In genomic region chr8:47173823-47174222, GRCm38 (mm10) we compare ENCODE assay signal across 21 mouse cellular contexts.
DNase-seq lines count a peak whose midpoint lies in the region; ATAC-seq and TF ChIP-seq lines count a peak whose summit lies in the region.
"Had no signal": no experiment of that assay in that cellular context is flagged by ENCODE, and none has a peak within 500 bp of the region (broad histone marks: within the 10 kb centered on the region; RNA-seq: fewer than 3 reads in every experiment).

No protein-coding gene starts in this region.

- WGBS in thymus, adult 2 months = 25% methylated on average over 7 of the region's 7 CpGs
- WGBS in cerebellum, adult 2 months = 68% methylated on average over 7 of the region's 7 CpGs
- WGBS in lung, adult 2 months = 56% methylated on average over 7 of the region's 7 CpGs

- no peak for TF ChIP-seq CTCF in thymus, adult 2 months (IDR thresholded peaks at IDR 0.05; ENCODE audit: borderline replicate concordance, control insufficient read depth, extremely low read depth, insufficient read depth, low read length, poor library complexity)
- TF ChIP-seq CTCF in cerebellum, adult 2 months (IDR thresholded peaks at IDR 0.05; ENCODE audit: borderline replicate concordance, insufficient read depth, low read depth, low read length) = no peak
- TF ChIP-seq CTCF in lung, adult 2 months (IDR thresholded peaks at IDR 0.05; ENCODE audit: insufficient read depth, low read length) = no peak

- H3K36me3 ChIP-seq in thymus, adult 2 months (ENCODE audit: control insufficient read depth, insufficient read depth, low read length) = no peaks in the 10 kb centered on the region
- H3K36me3 ChIP-seq: embryonic facial prominence, embryonic 12.5 days; forebrain, embryonic 15.5 days; heart, embryonic 15.5 days; hindbrain, embryonic 10.5 days had no signal

- ATAC-seq in activated CD4-positive, CD25-positive, alpha-beta regulatory T cell, adult 4 months = peak; percentile 60
- ATAC-seq: forebrain, embryonic 15.5 days; Patski had no signal

- H3K27me3 ChIP-seq in thymus, adult 2 months (ENCODE audit: control insufficient read depth, insufficient read depth, low read length) = no peaks in the 10 kb centered on the region
- no peaks in the 10 kb centered on the region for H3K27me3 ChIP-seq in cerebellum, adult 2 months (ENCODE audit: control insufficient read depth, insufficient read depth, low read length)
- H3K27me3 ChIP-seq: embryonic facial prominence, embryonic 12.5 days; forebrain, embryonic 15.5 days; heart, embryonic 15.5 days; Patski had no signal

- H3K27ac ChIP-seq in thymus, adult 2 months (ENCODE audit: control insufficient read depth, insufficient read depth, low read length) = no peak overlapping the region; the same call in 1 of the 2 replicates
- H3K27ac ChIP-seq in cerebellum, adult 2 months (ENCODE audit: insufficient read depth, low read length) = no peak overlapping the region
- H3K27ac ChIP-seq: embryonic facial prominence, embryonic 12.5 days; forebrain, embryonic 15.5 days; heart, embryonic 15.5 days; hindbrain, embryonic 10.5 days; hindbrain, embryonic 14.5 days had no signal

- peak overlapping the region; percentile 19; the same call in 1 of the 2 replicates for H3K4me3 ChIP-seq in thymus, adult 2 months (ENCODE audit: control insufficient read depth, insufficient read depth, low read length)
- no peak overlapping the region for H3K4me3 ChIP-seq in cerebellum, adult 2 months (replicated peaks; ENCODE audit: insufficient read depth, low read depth, low read length)
- H3K4me3 ChIP-seq in lung, adult 2 months (replicated peaks; ENCODE audit: extremely low read depth, low read depth, low read length) = no peak overlapping the region
- H3K4me3 ChIP-seq: embryonic facial prominence, embryonic 12.5 days; forebrain, embryonic 15.5 days; heart, embryonic 15.5 days; hindbrain, embryonic 10.5 days had no signal

- no peak for DNase-seq in thymus, adult 2 months
- DNase-seq in thymus, postnatal 0 days (ENCODE audit: low spot score) = no peak
- DNase-seq in naive thymus-derived CD4-positive, alpha-beta T cell, adult 2 months (ENCODE audit: low read depth) = peak; percentile 10
- no peak for DNase-seq in cerebellum, adult 2 months
- DNase-seq in heart, postnatal 4 days = no peak
- no peak for DNase-seq in lung, adult 2 months
- DNase-seq: adrenal gland, adult 8-10 months; adrenal gland, postnatal 36 days; cerebellum, adult 11 months; cerebellum, adult 9-10 months; cerebellum, postnatal 25 days; gastrocnemius, postnatal 36 days; heart, adult 11 months; heart, postnatal 14 days had no signal

- peaks cover 9% of the 10 kb centered on the region for H3K4me1 ChIP-seq in thymus, adult 2 months (replicated peaks; ENCODE audit: control insufficient read depth, insufficient read depth, low read length)
- H3K4me1 ChIP-seq in cerebellum, adult 2 months (ENCODE audit: control insufficient read depth, insufficient read depth, low read length) = no peaks in the 10 kb centered on the region
- no peaks in the 10 kb centered on the region for H3K4me1 ChIP-seq in lung, adult 2 months (ENCODE audit: control insufficient read depth, insufficient read depth, low read length)
- H3K4me1 ChIP-seq: embryonic facial prominence, embryonic 12.5 days; forebrain, embryonic 15.5 days; heart, embryonic 15.5 days had no signal

- no peak for TF ChIP-seq POLR2A in thymus, adult 2 months (IDR thresholded peaks at IDR 0.05; ENCODE audit: control insufficient read depth, extremely low read depth, insufficient read depth, low read length, poor library complexity)
- no peak for TF ChIP-seq POLR2A in cerebellum, adult 2 months (IDR thresholded peaks at IDR 0.05; ENCODE audit: borderline replicate concordance, insufficient read depth, low read length)
- no peak for TF ChIP-seq POLR2A in lung, adult 2 months (IDR thresholded peaks at IDR 0.05; ENCODE audit: borderline replicate concordance, extremely low read depth, low read depth, low read length)
